Mouse (Mus musculus) WW6 (cell line): ENCODE data around the gene Pde2a.

ENCODE experiments used
- DNase-seq: peaks from one replicate; pipeline ENCODE4 v3.0.0-alpha.2; 2013; ENCODE audit warnings: low read depth, low spot score

The Pde2a gene

DNA sequence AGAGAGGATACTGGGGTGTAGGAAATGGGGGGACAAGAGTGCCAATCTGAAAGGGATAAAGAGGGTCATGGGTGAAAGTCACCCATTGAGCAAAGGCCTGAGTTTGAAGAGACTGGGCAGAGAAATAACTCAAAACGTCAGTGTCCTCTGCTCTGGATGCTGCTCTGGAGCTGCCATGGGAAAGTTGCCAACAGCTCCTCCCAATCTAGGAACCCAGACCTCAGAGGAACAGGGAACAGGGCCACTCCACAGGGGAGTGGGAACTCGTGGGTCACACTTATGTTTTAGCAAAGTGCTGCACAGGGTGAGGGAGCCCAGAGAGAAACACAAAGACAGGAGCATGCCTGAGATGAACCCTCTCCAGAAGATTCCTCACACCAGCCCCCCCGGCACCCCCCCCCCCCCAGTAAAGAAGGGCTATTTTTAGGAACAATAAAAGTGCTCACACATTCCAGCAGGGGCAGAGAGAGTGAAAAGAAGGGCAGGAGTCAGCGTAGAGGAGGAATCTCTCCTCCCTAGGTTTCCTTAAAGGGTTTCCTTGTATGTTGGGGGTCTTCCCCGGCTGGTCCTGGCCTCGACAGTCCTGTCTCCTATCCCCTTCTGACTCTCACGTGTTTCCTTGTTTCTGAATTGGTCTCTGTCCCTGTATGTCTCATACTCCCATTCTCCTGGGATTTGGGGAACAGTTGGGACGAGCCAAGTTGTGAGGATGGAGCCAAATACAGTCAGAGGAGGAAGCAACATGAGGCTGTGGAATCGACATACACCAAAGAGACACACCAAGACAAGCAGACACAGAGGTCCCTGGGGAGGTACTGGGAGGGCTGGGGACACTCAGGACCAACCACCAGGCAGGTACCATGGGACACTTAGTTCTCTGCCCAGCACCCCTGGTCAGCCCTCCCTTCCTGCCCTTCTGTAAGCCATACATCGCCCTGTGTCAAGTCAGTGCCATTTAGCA, 51.4 kb downstream of the Pde2a start:
- DNase-seq: no peak

DNA sequence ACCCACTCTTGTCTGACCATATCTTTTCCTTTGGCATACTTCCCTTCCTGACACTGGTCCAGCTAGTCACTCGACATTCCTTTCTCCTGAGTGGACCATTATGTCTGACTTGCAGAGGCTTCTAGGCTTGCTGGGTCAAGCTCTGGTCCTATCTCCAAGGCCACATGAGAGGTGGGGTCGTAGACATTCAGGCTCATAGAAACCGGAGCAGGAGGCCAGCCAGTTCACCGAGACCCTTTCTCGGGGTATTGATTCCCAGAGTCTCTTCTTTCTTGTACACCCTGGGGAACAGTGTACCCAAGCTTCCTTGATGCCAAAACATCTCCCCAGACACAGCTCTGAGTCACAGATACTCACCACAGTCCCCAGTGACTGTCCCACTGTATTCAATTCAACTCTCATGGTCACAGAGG, 52.9 kb downstream of the Pde2a start:
- DNase-seq: no peak

DNA sequence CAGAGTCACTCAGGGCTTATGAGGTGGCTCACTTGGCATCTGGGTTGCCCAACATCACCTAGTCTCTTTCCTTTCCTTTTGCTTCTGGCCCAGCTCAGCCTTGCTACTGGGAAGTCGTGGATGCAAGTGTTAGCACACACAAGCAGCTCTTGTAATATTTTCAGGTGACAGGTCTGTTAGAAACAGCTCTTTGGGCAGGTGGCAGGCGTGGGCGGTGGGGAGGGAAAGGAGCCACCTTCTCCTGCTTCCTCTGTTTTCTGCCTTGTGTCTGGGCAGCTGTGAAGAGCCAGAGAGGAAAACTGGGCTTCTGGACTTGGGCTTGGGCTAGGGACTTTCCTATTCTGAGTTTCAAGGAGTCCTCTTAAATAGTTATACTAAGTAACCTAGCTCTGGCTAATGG, 54.5 kb downstream of the Pde2a start:
- no peak for DNase-seq

DNA sequence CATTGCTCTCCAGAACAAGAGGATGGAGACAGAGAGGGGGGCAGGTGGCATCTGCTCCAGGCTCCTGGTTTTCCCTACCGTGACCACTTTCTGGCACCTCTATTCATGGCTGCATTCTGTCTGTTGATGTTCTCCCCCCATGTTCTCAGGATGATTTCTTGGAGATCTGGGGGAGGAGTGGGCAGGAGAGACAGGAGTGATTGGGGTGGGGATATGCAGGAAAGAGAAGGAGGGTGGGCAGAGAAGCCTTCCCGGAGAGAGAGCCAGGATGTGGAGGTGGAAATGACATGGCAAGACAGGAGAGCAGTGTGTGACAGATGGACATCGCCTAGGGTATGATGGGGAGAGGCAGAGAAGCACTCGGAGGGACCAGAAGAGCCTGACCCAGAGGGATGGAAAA, 55.0 kb downstream of the Pde2a start:
- DNase-seq: no peak

- DNase-seq: no peak
Measured at GRCm38 (mm10) chr7:101477200-101477599, 55.7 kb downstream of the Pde2a start.

GRCm38 (mm10) chr7:101478099-101478498, 56.6 kb downstream of the Pde2a start:
- no peak for DNase-seq

GRCm38 (mm10) chr7:101479841-101480240, 58.4 kb downstream of the Pde2a start:
- no peak for DNase-seq

DNA sequence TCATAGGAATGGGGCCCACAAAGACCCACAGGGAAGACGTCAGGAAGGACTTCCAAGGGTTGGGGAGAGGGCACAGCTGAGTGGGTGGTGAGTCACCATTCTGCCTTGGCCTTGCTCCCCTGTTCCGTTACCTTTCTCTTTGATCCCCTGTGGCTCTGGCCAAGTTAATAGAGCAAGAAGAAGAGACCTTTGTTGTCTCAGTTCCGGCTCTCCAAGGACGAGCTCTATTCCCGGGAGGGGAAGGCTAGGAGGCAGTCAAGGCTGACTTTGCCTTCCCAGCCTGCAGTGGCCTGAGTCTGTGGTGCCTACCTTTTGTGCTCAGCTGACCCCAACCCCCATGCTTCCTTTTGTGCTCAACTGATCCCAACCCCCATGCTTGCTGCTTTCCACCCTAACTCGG, 59.2 kb downstream of the Pde2a start:
- no peak for DNase-seq

- no peak for DNase-seq
Measured at GRCm38 (mm10) chr7:101481872-101482498, 60.5 kb downstream of the Pde2a start.

DNA sequence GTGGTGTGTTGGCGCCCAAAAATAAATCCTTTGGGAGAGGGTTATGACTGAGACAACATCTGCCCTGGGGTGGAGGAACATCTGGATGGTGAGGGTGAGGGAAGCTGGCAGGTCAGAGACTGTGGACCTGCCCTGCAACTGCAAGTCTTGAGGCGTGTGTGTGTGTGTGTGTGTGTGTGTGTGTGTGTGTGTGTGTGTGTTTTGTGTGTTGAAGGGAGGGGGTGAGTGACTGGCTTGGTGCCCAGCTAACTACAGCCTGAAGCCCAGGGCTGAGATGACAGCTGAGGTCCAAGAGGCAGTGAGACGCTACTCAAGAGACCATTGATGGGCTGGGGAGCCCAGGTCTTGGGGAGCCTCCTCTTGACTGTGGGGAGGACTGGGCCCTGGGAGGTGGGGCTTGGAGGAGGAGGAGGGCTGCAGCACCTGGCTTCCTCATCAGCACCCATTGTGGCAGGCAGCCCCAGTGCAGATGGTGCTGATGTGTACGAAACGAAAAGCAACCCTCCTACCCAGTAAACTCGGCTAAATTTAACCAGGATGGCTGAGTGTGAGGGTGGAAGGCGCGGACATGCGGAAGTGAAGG, 61.1 kb downstream of the Pde2a start:
- no peak for DNase-seq

GRCm38 (mm10) chr7:101483498-101484115, 62.1 kb downstream of the Pde2a start:
- DNase-seq: no peak

DNA sequence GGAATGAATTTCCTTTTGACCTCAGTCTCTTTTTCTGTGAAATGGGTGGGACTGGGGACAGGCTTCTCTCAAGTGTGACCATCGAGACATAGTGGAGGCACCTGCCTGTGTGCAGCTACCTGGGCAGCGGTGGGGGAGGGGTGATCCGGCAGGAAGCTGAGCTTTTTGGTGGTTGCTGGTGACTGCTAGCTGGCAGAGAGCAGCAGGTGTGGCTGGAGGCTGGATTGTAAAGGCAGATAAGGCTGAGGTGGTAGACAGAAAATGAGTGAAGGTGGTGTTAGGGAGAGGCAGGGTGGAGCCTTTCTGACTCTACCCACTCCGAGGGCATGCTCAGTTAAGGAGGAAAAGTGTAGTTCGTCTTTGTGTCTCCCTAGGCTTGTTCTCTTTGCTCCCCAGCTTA, 65.6 kb downstream of the Pde2a start:
- no peak for DNase-seq

DNA sequence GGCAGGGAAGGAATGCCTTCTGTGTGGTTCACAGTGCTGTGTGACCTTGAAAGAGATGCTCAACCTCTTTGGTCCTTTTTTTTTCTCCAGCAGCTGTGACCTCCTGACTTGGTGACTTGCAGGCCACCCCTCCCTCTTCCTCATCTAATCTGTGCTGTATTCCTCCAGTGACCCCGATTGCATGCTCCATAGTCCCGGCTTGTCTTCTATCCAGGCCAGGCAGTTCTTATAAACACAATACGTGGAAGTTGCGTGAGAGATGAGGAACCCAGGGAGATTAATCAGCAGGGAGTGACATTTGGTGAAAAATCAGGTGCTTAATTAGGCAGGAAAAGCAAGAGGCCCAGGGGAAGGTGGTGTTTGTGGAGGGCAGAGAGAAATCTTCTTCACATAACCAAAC, 69.5 kb downstream of the Pde2a start:
- DNase-seq: no peak

GRCm38 (mm10) chr7:101498385-101498784, 76.9 kb downstream of the Pde2a start:
- no peak for DNase-seq

DNA sequence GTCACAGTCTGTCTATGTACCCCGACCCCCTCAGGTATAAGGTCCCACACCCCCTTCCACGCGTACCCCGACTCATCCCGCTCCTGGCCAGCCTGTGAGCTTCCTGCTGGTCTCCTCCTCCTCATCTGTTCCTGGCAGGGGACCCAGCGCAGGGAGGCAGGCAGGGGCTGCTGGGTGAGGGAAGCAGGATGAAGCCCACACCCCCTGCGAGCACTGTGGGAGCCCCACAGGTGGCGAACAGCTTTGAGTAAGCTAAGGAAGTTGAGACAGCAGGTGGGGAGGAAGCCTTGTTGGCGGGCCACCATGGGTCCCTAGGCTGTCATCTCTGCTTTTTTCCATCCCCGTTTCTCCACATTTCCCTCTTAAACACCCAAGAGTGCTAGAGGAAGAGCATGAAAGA, 77.8 kb downstream of the Pde2a start:
- DNase-seq: no peak

DNA sequence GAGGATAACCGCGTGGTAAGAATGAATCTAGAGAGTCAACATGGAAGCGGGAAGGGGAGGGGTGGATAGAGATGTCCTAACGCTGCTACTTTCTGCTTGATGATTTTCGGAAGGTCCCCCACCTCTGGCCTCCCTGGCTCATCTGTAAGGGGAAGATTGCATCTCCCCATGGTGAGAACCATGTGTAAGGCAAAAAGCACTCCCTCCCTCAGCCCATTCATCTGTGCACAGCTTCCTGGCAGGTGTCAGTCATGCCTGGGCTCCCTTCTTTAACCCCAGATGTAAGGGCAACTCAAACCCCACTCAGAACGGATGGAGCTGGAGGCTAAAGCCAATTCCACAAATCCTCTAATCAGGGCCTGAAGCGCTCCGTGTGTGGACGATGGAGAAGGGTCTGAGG, 78.2 kb downstream of the Pde2a start:
- no peak for DNase-seq

- DNase-seq: peak; percentile 42
Measured at GRCm38 (mm10) chr7:101501236-101501635, 79.7 kb downstream of the Pde2a start.

DNA sequence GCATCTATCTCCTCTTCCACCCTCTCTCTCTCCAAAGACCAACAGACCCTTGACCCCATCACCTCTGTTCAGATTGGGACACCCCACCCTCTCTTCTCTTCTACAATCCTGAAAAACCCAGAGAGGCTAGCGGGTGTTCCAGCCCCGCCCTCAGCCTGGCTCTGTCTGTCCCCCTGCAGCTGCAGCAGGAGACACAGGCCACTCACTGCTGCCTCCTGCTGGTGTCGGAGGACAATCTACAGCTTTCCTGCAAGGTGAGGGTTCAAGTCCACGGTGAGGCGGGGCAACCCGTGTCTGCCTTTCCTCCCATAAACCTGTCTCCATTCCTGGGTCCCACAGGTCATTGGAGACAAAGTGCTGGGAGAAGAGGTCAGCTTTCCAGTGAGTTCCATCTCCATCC, 80.2 kb downstream of the Pde2a start:
- peak; percentile 46 for DNase-seq

- DNase-seq: no peak
Measured at GRCm38 (mm10) chr7:101503351-101503750, 81.9 kb downstream of the Pde2a start.

- no peak for DNase-seq
Measured at GRCm38 (mm10) chr7:101503803-101504202, 82.3 kb downstream of the Pde2a start.

DNA sequence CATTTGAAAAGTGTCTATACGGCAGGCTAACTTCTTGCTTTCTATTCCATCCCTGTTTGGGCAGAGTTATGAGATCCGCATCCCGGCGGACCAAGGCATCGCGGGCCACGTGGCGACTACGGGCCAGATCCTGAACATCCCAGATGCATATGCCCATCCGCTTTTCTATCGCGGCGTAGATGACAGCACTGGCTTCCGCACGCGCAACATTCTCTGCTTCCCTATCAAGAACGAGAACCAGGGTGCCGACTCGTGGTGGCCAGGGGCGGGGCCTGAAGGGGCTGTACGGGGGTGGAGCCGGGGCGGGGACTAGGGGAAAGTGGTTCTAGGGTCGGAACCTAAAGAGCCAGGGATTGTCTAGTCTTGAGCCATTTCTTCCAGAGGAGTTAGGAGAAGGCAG, 83.0 kb downstream of the Pde2a start:
- no peak for DNase-seq

GRCm38 (mm10) chr7:101509212-101509611, 87.7 kb downstream of the Pde2a start:
- no peak for DNase-seq
